Mouse (Mus musculus) hindbrain, postnatal 0 days (tissue): Measurements from ENCODE around the gene Sp100. TPM values are rescaled to one million over a fixed set of nuclear protein-coding genes. Genes with fewer than 3 reads are reported as not detected.

Experiments
- ATAC-seq: fragments of 200-750 bp; cut with Nextera tagmentation; 2 replicates; pipeline ENCODE4 v1.8.0; 2017; ENCODE audit warnings: mild to moderate bottlenecking, moderate TSS enrichment, moderate library complexity
- DNase-seq: peaks from one replicate; pipeline ENCODE4 v3.0.0-alpha.2; 2015; ENCODE audit warnings: low spot score
- H3K27ac ChIP-seq: fragments of 300-500 bp; sonication (generic); 2 replicates; pipeline ENCODE4 v1.5.1; 2014; ENCODE audit warnings: mild to moderate bottlenecking
- H3K27me3 ChIP-seq: fragments of 300-500 bp; sonication (generic); 2 replicates; pipeline ENCODE4 v1.6.1; 2014; ENCODE audit warnings: low read length, mixed read lengths; ENCODE audit not compliant: insufficient read depth
- H3K36me3 ChIP-seq: fragments of 300-500 bp; sonication (generic); 2 replicates; pipeline ENCODE4 v1.6.1; 2014; ENCODE audit warnings: low read length, mixed read lengths; ENCODE audit not compliant: insufficient read depth
- H3K4me1 ChIP-seq: fragments of 300-500 bp; sonication (generic); 2 replicates; pipeline ENCODE4 v1.6.1; 2014; ENCODE audit warnings: antibody characterized with exemption, low read length, mixed read lengths; ENCODE audit not compliant: insufficient read depth
- H3K4me2 ChIP-seq: fragments of 300-500 bp; sonication (generic); 2 replicates; pipeline ENCODE4 v1.6.1; 2014; ENCODE audit warnings: low read depth, mild to moderate bottlenecking, low read length, moderate library complexity, mixed read lengths
- H3K4me3 ChIP-seq: fragments of 300-500 bp; sonication (generic); 2 replicates; pipeline ENCODE4 v1.5.1; 2014; ENCODE audit warnings: low read length
- H3K9ac ChIP-seq: fragments of 300-500 bp; sonication (generic); replicated peaks from 2 replicates; pipeline ENCODE4 v1.6.1; 2014; ENCODE audit warnings: mild to moderate bottlenecking, low read length, moderate library complexity, mixed read lengths
- H3K9me3 ChIP-seq: fragments of 300-500 bp; sonication (generic); 2 replicates; pipeline ENCODE4 v1.6.1; 2016; ENCODE audit warnings: low read length, mixed read lengths
- CTCF ChIP-seq: IDR thresholded peaks from 2 replicates; pipeline ENCODE4 v1.5.1; 2016; ENCODE audit warnings: antibody characterized with exemption, control low read depth, low read depth
- WGBS: fragments of 180-500 bp; shearing (Covaris S2); extraction: QIAGEN DNeasy Blood & Tissue Kit; methylation state at CpG from one replicate; pipeline ENCODE4 v1.1.7; 2014; 5-methylcytosine and 5-hydroxymethylcytosine counted together
- polyA plus RNA-seq: library from polyadenylated mRNA; unstranded; fragments of >200 nt; fragmentation: Nextera tagmentation; extraction: Ambion mirVana; gene quantifications from 2 replicates; pipeline ENCODE4 v1.2.1, GENCODE M21; 2015
- total RNA-seq: library from RNA; depleted of rRNA; stranded (reverse); fragments of >200 nt; gene quantifications from 2 replicates; pipeline ENCODE4 v1.2.3, GENCODE M21; 2014

Sp100 gene
- total and polyA plus RNA-seq, 2 experiments from 2014 or later = 0.31 to 0.98 TPM

GRCm38 (mm10) chr1:85702531-85702930 lies 52.7 kb downstream of the Sp100 start:
- Histone ChIP-seq H3K4me2 (no peak overlapping the region), H3K27me3 (no peaks in the 10 kb centered on the region), H3K4me1 (no peaks in the 10 kb centered on the region), H3K4me3 (no peak overlapping the region), H3K9me3 (no peaks in the 10 kb centered on the region), H3K9ac (no peak overlapping the region), H3K36me3 (no peaks in the 10 kb centered on the region), H3K27ac (no peak overlapping the region)
- WGBS = 72% methylated on average over 4 of the region's 4 CpGs
- TF ChIP-seq CTCF = no peak
- no peak for DNase-seq
- no peak for ATAC-seq

- 21% methylated on average over 22 of the region's 22 CpGs for WGBS
- H3K4me1 ChIP-seq = no peaks in the 10 kb centered on the region
- peak overlapping the region; percentile 62 for H3K4me2 ChIP-seq
- TF ChIP-seq CTCF = no peak
- DNase-seq (peak; percentile 88), ATAC-seq (peak; percentile 100)
- no peaks in the 10 kb centered on the region for H3K9me3 ChIP-seq
- H3K36me3 ChIP-seq = no peaks in the 10 kb centered on the region
- H3K4me3 ChIP-seq = peak overlapping the region; percentile 27
- no peak overlapping the region; the same call in 1 of the 2 replicates for H3K9ac ChIP-seq
- no peaks in the 10 kb centered on the region for H3K27me3 ChIP-seq
- peak overlapping the region; percentile 67 for H3K27ac ChIP-seq
Measured at GRCm38 (mm10) chr1:85703245-85704186, 53.7 kb downstream of the Sp100 start.

- Histone ChIP-seq H3K4me1 (no peaks in the 10 kb centered on the region), H3K9me3 (no peaks in the 10 kb centered on the region), H3K27me3 (no peaks in the 10 kb centered on the region), H3K36me3 (no peaks in the 10 kb centered on the region), H3K27ac (no peak overlapping the region), H3K9ac (no peak overlapping the region), H3K4me2 (no peak overlapping the region), H3K4me3 (no peak overlapping the region)
- no peak for TF ChIP-seq CTCF
- WGBS = 96% methylated on average over 1 of the region's 1 CpGs
- no peak for DNase-seq
- ATAC-seq = no peak
Measured at GRCm38 (mm10) chr1:85705552-85705951, 55.8 kb downstream of the Sp100 start.

GRCm38 (mm10) chr1:85706754-85707153 lies 57.0 kb downstream of the Sp100 start:
- no peak for ATAC-seq
- no peak overlapping the region for H3K27ac ChIP-seq
- no peaks in the 10 kb centered on the region for H3K9me3 ChIP-seq
- DNase-seq = no peak
- WGBS = 88% methylated on average over 2 of the region's 2 CpGs
- H3K9ac ChIP-seq = no peak overlapping the region
- no peak for TF ChIP-seq CTCF
- H3K4me1 ChIP-seq = no peaks in the 10 kb centered on the region
- H3K36me3 ChIP-seq = no peaks in the 10 kb centered on the region
- no peak overlapping the region for H3K4me2 ChIP-seq
- H3K4me3 ChIP-seq = no peak overlapping the region
- H3K27me3 ChIP-seq = no peaks in the 10 kb centered on the region

- ATAC-seq = no peak
- Histone ChIP-seq H3K27me3 (no peaks in the 10 kb centered on the region), H3K4me1 (no peaks in the 10 kb centered on the region)
Measured at GRCm38 (mm10) chr1:85714501-85714900, 64.7 kb downstream of the Sp100 start.

GRCm38 (mm10) chr1:85716447-85717027 lies 66.7 kb downstream of the Sp100 start:
- Histone ChIP-seq H3K9ac (no peak overlapping the region), H3K27ac (no peak overlapping the region), H3K9me3 (no peaks in the 10 kb centered on the region), H3K4me3 (no peak overlapping the region), H3K36me3 (no peaks in the 10 kb centered on the region), H3K27me3 (no peaks in the 10 kb centered on the region), H3K4me2 (no peak overlapping the region), H3K4me1 (no peaks in the 10 kb centered on the region)
- DNase-seq = peak; percentile 12
- TF ChIP-seq CTCF = no peak
- peak; percentile 39; the same call in 1 of the 2 replicates for ATAC-seq
- 43% methylated on average over 7 of the region's 7 CpGs for WGBS

More at GRCm38 (mm10) chr1:85714501-85714900, 64.7 kb downstream of the Sp100 start:
- H3K36me3 ChIP-seq = no peaks in the 10 kb centered on the region
- TF ChIP-seq CTCF = no peak
- no peaks in the 10 kb centered on the region for H3K9me3 ChIP-seq
- no peak overlapping the region for H3K4me3 ChIP-seq
- no peak overlapping the region for H3K4me2 ChIP-seq
- DNase-seq = no peak
- H3K27ac ChIP-seq = no peak overlapping the region
- H3K9ac ChIP-seq = no peak overlapping the region
